Mouse (Mus musculus) left cerebral cortex, postnatal 14 days (tissue): ENCODE measurements around the gene Iffo2. TPM values are rescaled to one million over a fixed set of nuclear protein-coding genes. Genes with fewer than 3 reads are reported as not detected.

Experiments
- DNase-seq, 2 experiments: peaks; one replicate each; pipeline ENCODE4 v3.0.0; 2021 to 2022; ENCODE audit warnings: low spot score in 2 of 2, mixed read lengths in 1 of 2
- intact Hi-C: fragments of 180-260 bp; cut with DNase I; formaldehyde crosslinking; loops from one replicate; pipeline ENCODE4 v1.15.1; 2025
- total RNA-seq, 2 experiments: library from RNA; stranded (reverse); gene quantifications; 2 replicates each; pipeline ENCODE4 v1.2.3; 2021

The Iffo2 gene
- total RNA-seq, 2 experiments from 2014 or later = 17.2 to 19.6 TPM

DNA sequence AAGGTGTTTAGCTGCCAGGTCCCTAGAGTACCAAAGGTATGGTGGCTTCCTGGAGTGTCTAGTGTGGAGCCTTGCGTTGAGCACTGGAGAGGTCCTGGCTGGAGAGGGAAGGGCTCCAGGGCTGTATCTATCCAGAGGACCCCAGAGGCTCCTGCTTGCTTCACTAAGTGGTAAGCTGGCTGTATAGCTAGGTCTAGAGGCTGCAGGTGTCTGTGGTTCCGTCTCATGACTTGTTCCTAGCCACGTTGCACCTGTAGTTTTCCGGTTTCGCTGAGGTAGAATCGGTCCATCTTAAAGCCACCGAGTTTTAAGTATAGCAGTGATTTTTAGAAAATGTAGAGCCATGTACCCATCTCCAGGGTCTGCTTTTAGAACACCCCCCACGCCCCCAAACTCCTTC, 48.0 kb downstream of the Iffo2 start:
- DNase-seq = no peak
- intact Hi-C loops = no loop called here

- intact Hi-C loops = no loop called here
Observed at GRCm38 (mm10) chr4:139579003-139579402, 48.7 kb downstream of the Iffo2 start.

GRCm38 (mm10) chr4:139579466-139579865, 49.1 kb downstream of the Iffo2 start:
- no peak for DNase-seq
- intact Hi-C loops = no loop called here

More at GRCm38 (mm10) chr4:139579003-139579402, 48.7 kb downstream of the Iffo2 start:
- DNase-seq = no peak

- intact Hi-C loops = no loop called here
- no peak for DNase-seq
Observed at GRCm38 (mm10) chr4:139580663-139581336, 50.5 kb downstream of the Iffo2 start.

DNA sequence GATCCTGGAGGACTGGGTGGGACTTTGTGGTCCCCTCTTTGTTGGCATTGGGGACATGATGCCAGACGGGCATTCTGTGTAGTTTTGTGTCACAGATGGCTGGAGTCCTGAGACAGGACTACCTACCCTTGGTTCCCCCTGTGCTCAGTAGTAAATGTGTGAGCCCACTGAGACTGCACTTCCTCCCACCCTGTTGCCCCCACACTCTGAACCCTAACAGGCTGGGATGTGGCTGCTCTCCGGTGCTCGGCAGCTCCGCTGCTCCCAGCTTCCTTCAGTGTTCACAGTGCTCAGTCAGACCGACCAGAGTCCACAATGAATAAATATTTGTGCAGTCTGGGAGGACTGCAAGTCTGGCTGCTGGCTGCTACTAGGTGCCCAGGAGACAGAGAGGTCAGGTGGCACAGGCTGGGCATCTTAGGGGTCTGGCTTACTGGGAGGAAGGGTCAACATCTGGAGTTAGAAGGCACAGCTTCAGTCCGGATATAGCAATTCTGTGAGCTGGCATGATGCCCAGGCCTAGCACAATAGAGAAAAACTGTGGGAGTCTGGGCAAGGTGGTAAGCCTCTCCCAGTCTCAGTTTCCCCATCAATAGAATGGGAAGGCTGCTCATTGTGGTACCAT, 51.2 kb downstream of the Iffo2 start:
- no peak for DNase-seq
- intact Hi-C loops = no loop called here

DNA sequence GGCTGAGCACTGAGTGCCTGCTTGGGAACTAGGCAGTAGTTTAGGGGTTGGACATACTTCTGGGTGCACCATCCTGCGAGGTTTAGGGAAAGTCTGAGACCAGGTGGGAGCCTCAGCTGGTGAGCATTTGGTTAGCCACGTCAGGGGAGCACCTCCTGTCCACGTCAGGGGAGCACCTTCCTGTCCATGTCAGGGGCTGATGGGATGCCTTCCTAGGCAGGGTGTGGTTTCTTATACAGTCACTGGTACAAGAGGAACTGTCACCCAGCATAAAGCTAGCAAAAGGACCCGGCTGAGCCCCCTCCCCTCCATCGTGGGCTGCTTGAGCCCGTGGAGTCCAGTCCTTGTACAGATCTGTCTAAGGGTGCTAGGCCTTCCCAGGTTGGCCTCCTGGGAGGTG, 52.0 kb downstream of the Iffo2 start:
- DNase-seq = no peak
- intact Hi-C loops = no loop called here

DNA sequence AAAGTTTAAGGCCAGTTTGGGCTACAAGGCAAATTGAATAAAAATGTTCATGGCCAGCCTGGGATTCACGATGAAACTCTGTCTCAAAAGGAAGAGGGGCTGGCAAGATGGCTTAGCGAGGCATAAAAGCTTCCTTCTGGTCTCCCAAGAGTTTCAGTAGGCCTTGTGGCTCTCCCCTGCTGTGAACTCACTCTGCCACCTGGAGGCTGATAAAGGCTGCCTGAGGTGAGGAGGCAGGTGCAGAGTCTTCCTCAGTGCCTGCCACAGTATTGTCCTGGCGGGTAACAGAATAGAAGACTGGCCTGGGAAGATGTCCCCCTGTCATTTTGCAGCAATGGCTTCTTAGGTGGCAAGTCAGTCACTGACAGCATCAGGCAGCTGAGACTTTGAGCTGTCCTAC, 52.6 kb downstream of the Iffo2 start:
- intact Hi-C loops = no loop called here
- DNase-seq = no peak

- no peak for DNase-seq
- intact Hi-C loops = no loop called here
Observed at GRCm38 (mm10) chr4:139583629-139584245, 53.4 kb downstream of the Iffo2 start.

DNA sequence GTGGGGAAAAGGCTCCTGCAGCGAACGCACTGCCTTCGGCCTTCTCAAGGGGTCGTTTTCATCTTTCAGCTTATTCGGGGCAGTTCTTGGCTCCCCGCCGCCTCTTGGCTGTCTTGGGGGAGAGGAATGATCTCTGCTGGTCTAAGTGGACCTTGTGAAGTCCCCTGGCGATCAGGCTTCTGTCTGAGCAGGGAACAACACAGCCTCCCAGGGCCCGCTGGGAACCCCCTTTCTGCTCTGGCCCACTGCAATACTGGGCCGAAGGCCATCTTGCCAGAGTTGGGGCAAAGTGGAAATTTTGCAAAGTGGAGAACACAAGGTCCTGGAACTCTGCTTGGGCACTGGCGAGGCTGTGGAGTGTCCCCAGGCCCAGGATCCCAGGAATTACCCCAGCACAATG, 54.4 kb downstream of the Iffo2 start:
- intact Hi-C loops = no loop called here
- no peak for DNase-seq

DNA sequence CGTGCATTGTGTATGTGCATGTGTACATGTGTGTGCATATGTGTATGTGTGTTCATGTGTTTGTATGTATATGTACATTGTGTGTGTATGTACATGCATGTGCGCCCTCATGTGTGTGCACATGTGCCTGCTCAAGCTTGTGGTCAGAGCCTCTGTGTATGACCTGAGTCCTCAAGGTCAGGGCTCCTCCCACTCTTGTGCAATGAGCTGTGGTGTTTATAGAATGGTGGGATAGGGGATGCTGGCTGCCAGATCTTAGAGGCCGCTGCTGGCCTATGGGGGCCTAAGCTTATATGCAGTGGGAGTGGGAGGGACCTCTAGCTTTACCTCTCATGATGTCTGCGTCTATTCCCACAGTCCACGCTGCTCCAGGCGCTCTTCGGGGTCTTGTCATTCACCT, 55.4 kb downstream of the Iffo2 start:
- intact Hi-C loops = no loop called here
- no peak for DNase-seq

- intact Hi-C loops = no loop called here
- DNase-seq = no peak
Observed at GRCm38 (mm10) chr4:139587370-139587769, 57.0 kb downstream of the Iffo2 start.

DNA sequence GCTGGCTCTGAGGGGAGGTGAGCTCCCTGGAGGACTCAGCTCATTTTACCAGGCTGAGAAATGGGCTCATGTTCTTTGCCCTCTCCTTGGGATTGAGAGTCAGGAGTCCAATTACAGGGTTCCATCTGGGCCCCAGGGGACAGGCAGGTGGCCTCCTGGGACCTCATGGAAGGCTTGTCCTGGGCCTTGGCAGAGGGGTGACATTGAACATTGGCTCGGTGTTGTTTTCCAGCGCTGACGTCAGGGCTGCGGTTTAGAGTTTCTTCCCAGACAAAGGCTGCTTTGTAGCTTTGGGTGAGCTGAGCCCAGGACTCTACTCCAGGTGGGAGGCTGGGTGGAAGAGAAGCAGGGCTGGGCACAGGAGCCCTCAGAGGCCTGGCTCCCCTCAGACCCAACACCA, 57.4 kb downstream of the Iffo2 start:
- DNase-seq = no peak
- intact Hi-C loops = no loop called here

DNA sequence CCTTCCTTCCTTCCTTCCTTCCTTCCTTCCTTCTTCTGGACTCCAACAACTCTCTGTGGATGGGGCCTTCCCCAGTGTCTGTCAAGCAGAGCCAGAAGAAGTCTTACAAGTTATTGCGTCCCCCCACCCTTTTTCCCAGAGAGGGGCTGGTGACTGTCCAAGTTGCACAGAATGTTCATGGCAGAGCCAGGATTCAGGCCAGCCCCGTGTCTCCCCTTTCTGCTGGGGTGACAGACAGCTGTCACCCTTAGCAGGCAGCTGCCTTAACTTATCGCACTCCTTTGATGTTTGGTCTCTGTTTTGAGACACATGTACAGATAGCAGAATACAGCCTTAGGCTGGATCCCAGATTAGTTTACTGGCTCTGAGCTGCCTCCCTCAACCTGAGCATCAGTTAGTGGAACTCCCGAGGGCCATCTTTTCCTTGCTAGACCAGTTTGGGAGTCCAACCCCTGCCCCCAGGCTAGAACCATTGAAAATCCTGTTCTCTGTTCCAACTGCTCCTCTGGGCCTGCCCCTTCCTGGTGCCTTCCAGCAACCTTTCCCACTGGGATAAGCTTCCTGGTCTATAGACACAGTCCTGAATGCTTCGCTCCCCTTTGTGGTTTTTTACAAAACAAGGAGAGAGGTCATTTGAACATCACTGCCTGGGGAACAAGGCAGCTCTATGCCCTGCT, 59.1 kb downstream of the Iffo2 start:
- intact Hi-C loops = no loop called here
- no peak for DNase-seq

DNA sequence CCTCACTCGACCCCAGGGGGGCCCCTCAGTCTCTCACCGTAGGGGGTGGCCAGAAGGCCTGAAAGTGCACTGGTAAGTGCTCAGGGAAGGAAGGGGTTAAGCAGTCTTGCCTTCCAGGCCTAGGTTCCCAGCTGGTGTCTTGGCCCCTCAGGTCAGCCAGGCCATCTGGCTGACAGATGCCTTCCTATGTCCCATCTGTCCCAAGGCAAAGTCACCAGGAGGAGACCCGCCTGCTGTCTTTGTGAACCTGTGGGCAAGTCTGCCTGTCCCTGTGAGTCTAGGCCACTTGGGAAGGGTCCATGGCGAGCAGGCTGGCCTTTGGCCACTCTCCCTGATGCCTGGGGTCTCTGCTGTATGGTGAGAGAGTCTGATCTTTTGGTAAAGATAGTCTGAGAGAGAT, 60.1 kb downstream of the Iffo2 start:
- intact Hi-C loops = no loop called here
- DNase-seq = no peak

GRCm38 (mm10) chr4:139592895-139593294, 62.5 kb downstream of the Iffo2 start:
- no peak for DNase-seq
- intact Hi-C loops = no loop called here

DNA sequence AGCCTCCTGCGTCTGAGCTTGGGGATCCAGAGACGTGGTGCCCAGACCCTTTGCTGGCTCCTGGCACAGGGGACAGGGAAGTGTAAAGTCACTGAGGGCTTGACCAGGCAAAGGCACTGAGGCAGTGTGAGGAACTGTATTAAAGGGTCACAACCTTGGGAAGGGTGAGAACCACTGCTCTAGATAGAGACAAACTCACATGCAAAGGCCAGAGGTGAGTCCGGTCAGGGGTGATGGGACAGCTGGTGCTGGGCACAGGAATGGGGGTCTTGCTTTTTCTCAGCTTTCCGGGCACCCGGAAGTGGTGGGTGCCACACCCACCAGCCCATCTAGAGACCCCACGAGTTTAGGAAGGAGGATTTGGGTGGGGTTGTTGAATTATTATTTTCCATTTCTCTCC, 63.0 kb downstream of the Iffo2 start:
- intact Hi-C loops = no loop called here
- no peak for DNase-seq

DNA sequence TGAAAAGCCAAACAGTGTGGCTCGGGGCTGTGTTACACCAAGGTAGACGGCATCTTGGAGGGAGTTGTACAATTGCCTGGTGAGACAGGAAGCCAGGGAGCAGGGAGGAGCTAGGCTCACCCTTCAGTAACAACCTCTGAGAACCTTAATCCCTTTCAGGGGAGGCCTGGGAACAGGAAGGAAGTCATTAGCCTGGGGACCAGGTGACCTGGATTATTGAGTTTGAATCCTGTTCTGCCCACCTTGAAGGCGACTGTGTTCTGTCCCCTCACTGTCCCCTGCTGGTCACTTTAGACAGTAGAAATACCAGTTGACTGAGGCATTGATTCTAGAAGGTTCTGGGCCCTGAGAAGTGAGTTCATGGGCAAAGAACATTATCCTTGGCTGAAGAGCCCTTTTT, 63.7 kb downstream of the Iffo2 start:
- intact Hi-C loops = no loop called here
- no peak for DNase-seq

DNA sequence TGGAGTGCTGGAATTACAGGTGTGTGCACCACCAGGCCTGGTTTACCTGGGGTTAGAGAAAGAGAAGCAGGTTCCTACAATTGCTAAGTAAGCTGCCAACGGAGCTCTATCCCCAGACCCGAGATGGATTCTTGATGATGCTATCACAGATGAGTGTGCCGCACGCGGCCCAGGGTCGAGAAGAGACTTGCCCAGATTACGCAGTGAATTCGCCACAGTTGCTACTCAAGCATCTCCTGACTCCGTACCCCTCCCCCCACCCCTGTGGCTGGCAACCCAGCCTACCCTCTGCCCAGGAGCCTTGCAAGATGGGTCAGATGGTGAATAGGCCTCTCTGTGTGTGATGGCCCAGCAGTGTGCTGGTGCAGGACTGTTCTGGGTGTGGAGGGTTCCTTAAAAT, 66.4 kb downstream of the Iffo2 start:
- intact Hi-C loops = no loop called here

DNA sequence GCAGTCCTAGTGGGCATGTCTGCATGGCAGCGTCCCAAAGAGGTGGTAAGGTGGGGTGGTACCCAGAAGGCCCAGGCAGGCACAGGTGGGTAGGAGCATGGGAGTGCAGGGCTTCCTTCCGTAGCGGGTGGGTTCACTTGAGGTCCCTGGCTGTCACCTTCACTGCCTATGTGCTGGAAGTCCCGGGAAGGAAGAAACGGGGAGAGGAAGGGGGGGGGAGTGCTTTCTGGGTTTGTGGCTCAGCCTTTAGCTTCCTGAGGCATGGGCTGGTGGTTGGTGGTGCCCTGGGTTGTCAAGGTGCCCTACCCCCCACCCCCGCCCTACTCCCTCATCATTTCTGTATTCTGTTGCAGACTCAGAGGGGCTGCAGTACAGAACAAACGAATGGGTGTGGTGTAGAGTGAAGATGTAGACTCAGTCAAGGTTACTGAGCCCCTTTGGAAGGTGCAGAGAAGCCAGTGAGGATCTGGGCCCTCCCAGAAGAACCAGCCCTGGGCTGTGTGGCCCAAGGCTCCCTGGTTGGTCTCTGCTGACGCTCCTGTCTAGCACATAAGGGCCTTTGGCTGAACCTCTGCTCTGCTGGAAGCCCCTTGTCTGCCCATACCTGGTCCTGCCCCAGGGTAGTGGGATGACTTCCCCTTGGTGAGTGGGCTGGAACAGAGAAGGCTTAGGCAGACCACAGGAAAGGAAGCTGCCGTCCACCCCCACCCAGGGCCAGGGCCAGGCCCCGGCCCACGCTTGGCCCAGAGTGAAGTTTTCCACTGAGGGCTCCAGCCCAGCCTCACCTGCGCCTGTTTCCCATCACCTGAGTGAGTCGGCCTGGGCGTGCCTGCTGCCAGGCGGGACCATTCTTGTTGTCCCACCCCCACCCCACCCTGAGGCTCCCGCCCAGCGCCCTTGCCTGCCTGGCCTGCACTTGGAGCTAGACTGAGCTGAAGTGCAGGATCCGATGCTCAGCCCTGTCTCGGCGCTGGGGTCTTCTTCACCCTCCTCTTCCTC, 67.2 kb downstream of the Iffo2 start:
- intact Hi-C loops = no loop called here
- DNase-seq = no peak

More for the DNA sequence above, 66.4 kb downstream of the Iffo2 start:
- DNase-seq = no peak
